In genomic region chr17:47751811-47752210, GRCm38 (mm10) we compare ENCODE assay signal across 27 mouse cellular contexts. TPM values are rescaled to one million over a fixed set of nuclear protein-coding genes. Genes with fewer than 3 reads are reported as not detected.
DNase-seq lines count a peak whose midpoint lies in the region; ATAC-seq and TF ChIP-seq lines count a peak whose summit lies in the region.
"Had no signal": no experiment of that assay in that cellular context is flagged by ENCODE, and none has a peak within 500 bp of the region (broad histone marks: within the 10 kb centered on the region; RNA-seq: fewer than 3 reads in every experiment).

No protein-coding gene starts in this region.

- H3K4me2 ChIP-seq in kidney, postnatal 0 days (ENCODE audit: low read length) = no peak overlapping the region
- H3K4me2 ChIP-seq in CH12.LX (ENCODE audit: insufficient read depth, low read depth, poor library complexity, severe bottlenecking) = no peak overlapping the region
- H3K4me2 ChIP-seq: heart, embryonic 13.5 days; midbrain, embryonic 12.5 days; neural tube, embryonic 12.5 days had no signal

- no peak for ATAC-seq in kidney, postnatal 0 days (replicated peaks; ENCODE audit: low FRiP score, low read depth)
- ATAC-seq: CD4-positive, CD25-positive, alpha-beta regulatory T cell, adult 4 months; forebrain, embryonic 16.5 days had no signal

- peak overlapping the region; percentile 93 for H3K27ac ChIP-seq in gastrocnemius, adult 2 months
- no peak overlapping the region for H3K27ac ChIP-seq in kidney, postnatal 0 days
- H3K27ac ChIP-seq in CH12.LX (ENCODE audit: insufficient read depth, low read depth) = no peak overlapping the region
- no peak overlapping the region for H3K27ac ChIP-seq in bone marrow macrophage, adult 2 months (ENCODE audit: insufficient read depth, low read depth, low read length)
- H3K27ac ChIP-seq: heart, embryonic 13.5 days; macrophage; midbrain, embryonic 12.5 days; neural tube, embryonic 12.5 days had no signal

- H3K27me3 ChIP-seq in kidney, postnatal 0 days (ENCODE audit: insufficient read depth, low read length) = no peaks in the 10 kb centered on the region
- no peaks in the 10 kb centered on the region for H3K27me3 ChIP-seq in CH12.LX (replicated peaks)
- H3K27me3 ChIP-seq: heart, embryonic 13.5 days; midbrain, embryonic 12.5 days; neural tube, embryonic 12.5 days had no signal

- H3K9me3 ChIP-seq in kidney, postnatal 0 days (replicated peaks; ENCODE audit: low read length) = no peaks in the 10 kb centered on the region
- H3K9me3 ChIP-seq in CH12.LX (replicated peaks; ENCODE audit: low read length) = peaks cover 12% of the 10 kb centered on the region
- H3K9me3 ChIP-seq: midbrain, embryonic 12.5 days; neural tube, embryonic 12.5 days had no signal

- no peak for DNase-seq in gastrocnemius, adult 2 months
- no peak for DNase-seq in gastrocnemius, adult 8-10 months (ENCODE audit: low spot score in 2 of 2)
- no peak for DNase-seq in kidney, postnatal 0 days (ENCODE audit: low spot score)
- no peak for DNase-seq in kidney, postnatal 10 days
- no peak for DNase-seq in CH12.LX (ENCODE audit: extremely low read depth)
- no peak for DNase-seq in cerebellum, postnatal 36 days
- no peak for DNase-seq in left cerebral cortex, adult 11 months (ENCODE audit: low spot score)
- DNase-seq: adrenal gland, postnatal 14 days; cerebellum, adult 11-12 months; cerebellum, postnatal 14 days; embryo, embryonic 11 days; kidney, adult 9 months; kidney, postnatal 4 days; lung, adult 18-20 months; right cerebral cortex, postnatal 4 days; thymus, postnatal 4 days had no signal

- intact Hi-C loops in gastrocnemius, adult 2 months (cut with DNase I) = no loop called here

- peak; percentile 29; the same call in 1 of the 2 replicates for TF ChIP-seq CTCF in gastrocnemius, adult 2 months (IDR thresholded peaks at IDR 0.05)
- peak; percentile 21; the same call in 1 of the 2 replicates for TF ChIP-seq CTCF in kidney, postnatal 0 days (IDR thresholded peaks at IDR 0.05; ENCODE audit: low read depth)
- peak in 1 of 2 experiments; percentile 38; a peak in 2 of 4 replicates for TF ChIP-seq CTCF in CH12.LX (conservative IDR thresholded peaks at IDR 0.05 in 1 of 2, IDR thresholded peaks at IDR 0.05 in 1 of 2; ENCODE audit: low read depth in 2 of 2, low read length in 2 of 2)
- TF ChIP-seq CTCF in bone marrow macrophage, adult 2 months (IDR thresholded peaks at IDR 0.05; ENCODE audit: low read depth, low read length) = peak; percentile 28; the same call in 1 of the 2 replicates

- peak; percentile 8 for TF ChIP-seq RAD21 in CH12.LX (IDR thresholded peaks at IDR 0.05; ENCODE audit: low read depth, low read length)

- H3K9ac ChIP-seq in kidney, postnatal 0 days (ENCODE audit: low read depth, low read length) = no peak overlapping the region
- H3K9ac ChIP-seq in CH12.LX (ENCODE audit: insufficient read depth, low read depth) = no peak overlapping the region
- H3K9ac ChIP-seq: heart, embryonic 13.5 days; midbrain, embryonic 12.5 days; neural tube, embryonic 12.5 days had no signal

- 72% methylated on average over 5 of the region's 5 CpGs for WGBS in kidney, postnatal 0 days

- H3K4me1 ChIP-seq in kidney, postnatal 0 days (replicated peaks; ENCODE audit: insufficient read depth, low read length) = no peaks in the 10 kb centered on the region
- H3K4me1 ChIP-seq in CH12.LX (ENCODE audit: control insufficient read depth in 1 of 2, insufficient read depth in 2 of 2) = peaks cover 36 to 84% of the 10 kb centered on the region in 2 experiments
- H3K4me1 ChIP-seq in bone marrow macrophage, adult 2 months (ENCODE audit: control insufficient read depth, insufficient read depth, low read length) = peaks cover 33% of the 10 kb centered on the region
- H3K4me1 ChIP-seq: midbrain, embryonic 12.5 days; neural tube, embryonic 12.5 days had no signal

- dilution Hi-C loops in CH12.LX (cut with MboI; ENCODE audit: extremely low pct_ligation_motif_present, extremely low pct_unique_long_range_greater_than_20kb, low sequenced_read_pairs) = no loop called here

- peaks cover 42% of the 10 kb centered on the region for H3K79me2 ChIP-seq in CH12.LX (replicated peaks; ENCODE audit: control insufficient read depth, extremely low read depth, insufficient read depth, poor library complexity, severe bottlenecking)

- no peak overlapping the region for H3K4me3 ChIP-seq in gastrocnemius, adult 2 months
- no peak overlapping the region for H3K4me3 ChIP-seq in kidney, postnatal 0 days (replicated peaks; ENCODE audit: low read depth, low read length)
- no peak overlapping the region for H3K4me3 ChIP-seq in CH12.LX (replicated peaks in 1 of 3; ENCODE audit: low read depth in 2 of 3, low read length in 2 of 3, poor library complexity in 1 of 3)
- H3K4me3 ChIP-seq in bone marrow macrophage, adult 2 months (ENCODE audit: insufficient read depth, low read length) = no peak overlapping the region
- H3K4me3 ChIP-seq: heart, embryonic 13.5 days; midbrain, embryonic 12.5 days; neural tube, embryonic 12.5 days had no signal

- no peak for TF ChIP-seq EP300 in CH12.LX (IDR thresholded peaks at IDR 0.05; ENCODE audit: low read length)

- no peaks in the 10 kb centered on the region for H3K36me3 ChIP-seq in kidney, postnatal 0 days (ENCODE audit: insufficient read depth, low read length)
- peaks cover 5 to 37% of the 10 kb centered on the region in 2 experiments for H3K36me3 ChIP-seq in CH12.LX (replicated peaks in 1 of 2; ENCODE audit: control insufficient read depth in 1 of 2, insufficient read depth in 1 of 2, low read length in 1 of 2)
- H3K36me3 ChIP-seq: midbrain, embryonic 12.5 days; neural tube, embryonic 12.5 days had no signal

- in situ Hi-C loops in CH12.LX (cut with MboI; ENCODE audit: low pct_ligation_motif_present, low pct_unique_long_range_greater_than_20kb, low sequenced_read_pairs) = no loop called here

- TF ChIP-seq POLR2A in CH12.LX (IDR thresholded peaks at IDR 0.05; ENCODE audit: low read depth, low read length) = no peak
- no peak for TF ChIP-seq POLR2A in bone marrow macrophage, adult 2 months (IDR thresholded peaks at IDR 0.05; ENCODE audit: borderline replicate concordance, low read depth, low read length)

TF ChIP-seq in CH12.LX, 34 proteins besides CTCF, POLR2A, EP300 and RAD21:
- peak; percentile 19 for TF ChIP-seq SMC3 (IDR thresholded peaks at IDR 0.05; ENCODE audit: low read depth, low read length)
- TF ChIP-seq USF1 (IDR thresholded peaks at IDR 0.05; ENCODE audit: low read depth, low read length) = no peak

RNA-seq across cellular contexts. Expression of gene Tfeb, which starts 15.0 kb away (rescaled TPM):
- total RNA-seq in gastrocnemius, adult 2 months (2021) = 10 to 100 TPM; 85.3 to 93.9 TPM
- total RNA-seq in gastrocnemius, adult 8-10 months (2022) = 100 to 1,000 TPM; 102 to 107 (median 103) TPM
- polyA plus RNA-seq in kidney, postnatal 0 days (2015; fragmentation: Nextera tagmentation; extraction: Ambion mirVana) = 23.0 and 23.1 TPM in 2 replicates
- 49.3 and 57.3 TPM in 2 replicates for total RNA-seq in CH12.LX (2012; rRNA removed)
- total RNA-seq in CH12.LX (2014; rRNA removed) = 26.9 and 29.1 TPM in 2 replicates
- 39.9 and 41.3 TPM in 2 replicates for polyA plus RNA-seq in CH12.LX (2012; ENCODE audit: insufficient read length, low read depth)
- 43.2 and 48.4 TPM in 2 replicates for polyA plus RNA-seq in bone marrow macrophage, adult 2 months (2012; ENCODE audit: insufficient read depth, insufficient read length, missing spikeins)

RNA-seq across cellular contexts. Expression of gene Pgc, which starts 25.2 kb away (rescaled TPM):
- not detected for total RNA-seq in gastrocnemius, adult 2 months (2021)
- total RNA-seq in gastrocnemius, adult 8-10 months (2022) = not detected
- polyA plus RNA-seq in kidney, postnatal 0 days (2015; fragmentation: Nextera tagmentation; extraction: Ambion mirVana) = 0.08 and 0.09 TPM in 2 replicates
- not detected in 2 replicates for total RNA-seq in CH12.LX (2012; rRNA removed)
- not detected in 2 replicates for total RNA-seq in CH12.LX (2014; rRNA removed)
- not detected in 2 replicates for polyA plus RNA-seq in CH12.LX (2012; ENCODE audit: insufficient read length, low read depth)
- not detected in 2 replicates for polyA plus RNA-seq in bone marrow macrophage, adult 2 months (2012; ENCODE audit: insufficient read depth, insufficient read length, missing spikeins)
- total RNA-seq: adrenal gland, postnatal 14 days; hematopoietic stem cell, adult 5-6 weeks; layer of hippocampus, postnatal 10 days; left cerebral cortex, postnatal 25 days had no signal
- polyA plus RNA-seq: CD4-positive, CD25-positive, alpha-beta regulatory T cell, adult 4 months; embryonic facial prominence, embryonic 14.5 days; forebrain, embryonic 16.5 days; macrophage; midbrain, embryonic 12.5 days; neural tube, embryonic 12.5 days had no signal

RNA-seq across cellular contexts. Expression of gene Prickle4, which starts 57.3 kb away (rescaled TPM):
- 1 to 10 TPM; 2.6 to 3.7 TPM for total RNA-seq in gastrocnemius, adult 2 months (2021)
- total RNA-seq in gastrocnemius, adult 8-10 months (2022) = 1 to 10 TPM in 3 of 4 experiments, under 1 TPM in 1; 0.56 to 3.3 (median 2.3) TPM
- polyA plus RNA-seq in kidney, postnatal 0 days (2015; fragmentation: Nextera tagmentation; extraction: Ambion mirVana) = 1.1 and 1.2 TPM in 2 replicates
- total RNA-seq in CH12.LX (2012; rRNA removed) (0.21 and 0.30 TPM in 2 replicates), CH12.LX (2014; rRNA removed) (not detected in 2 replicates)
- 0.29 and 0.55 TPM in 2 replicates for polyA plus RNA-seq in CH12.LX (2012; ENCODE audit: insufficient read length, low read depth)
- 2.9 and 3.2 TPM in 2 replicates for polyA plus RNA-seq in bone marrow macrophage, adult 2 months (2012; ENCODE audit: insufficient read depth, insufficient read length, missing spikeins)
- polyA plus RNA-seq: CD4-positive, CD25-positive, alpha-beta regulatory T cell, adult 4 months had no signal

RNA-seq across cellular contexts. Expression of gene Gm21981, which starts 57.6 kb away (rescaled TPM):
- under 1 TPM; 0.45 to 0.46 TPM for total RNA-seq in gastrocnemius, adult 2 months (2021)
- total RNA-seq in gastrocnemius, adult 8-10 months (2022) = under 1 TPM in 2 of 4 experiments, not detected in 2; 0.17 to 0.39 TPM
- 0.25 and 0.36 TPM in 2 replicates for polyA plus RNA-seq in kidney, postnatal 0 days (2015; fragmentation: Nextera tagmentation; extraction: Ambion mirVana)
- total RNA-seq in CH12.LX (2012; rRNA removed) (0.25 and 0.59 TPM in 2 replicates), CH12.LX (2014; rRNA removed) (0.11 and 0.12 TPM in 2 replicates)
- 0.15 TPM in 1 of 2 replicates, not detected in the other for polyA plus RNA-seq in CH12.LX (2012; ENCODE audit: insufficient read length, low read depth)
- 0.58 and 0.97 TPM in 2 replicates for polyA plus RNA-seq in bone marrow macrophage, adult 2 months (2012; ENCODE audit: insufficient read depth, insufficient read length, missing spikeins)
- total RNA-seq: hematopoietic stem cell, adult 5-6 weeks had no signal
- polyA plus RNA-seq: CD4-positive, CD25-positive, alpha-beta regulatory T cell, adult 4 months had no signal
